Mouse (Mus musculus) Muller cell, postnatal 12 days (primary cell): ENCODE data around the gene B830017H08Rik.

Source experiments
- DNase-seq: peaks from one replicate; pipeline ENCODE4 v3.0.0-alpha.2; 2015; ENCODE audit errors: inconsistent ontology term

The B830017H08Rik gene

DNA sequence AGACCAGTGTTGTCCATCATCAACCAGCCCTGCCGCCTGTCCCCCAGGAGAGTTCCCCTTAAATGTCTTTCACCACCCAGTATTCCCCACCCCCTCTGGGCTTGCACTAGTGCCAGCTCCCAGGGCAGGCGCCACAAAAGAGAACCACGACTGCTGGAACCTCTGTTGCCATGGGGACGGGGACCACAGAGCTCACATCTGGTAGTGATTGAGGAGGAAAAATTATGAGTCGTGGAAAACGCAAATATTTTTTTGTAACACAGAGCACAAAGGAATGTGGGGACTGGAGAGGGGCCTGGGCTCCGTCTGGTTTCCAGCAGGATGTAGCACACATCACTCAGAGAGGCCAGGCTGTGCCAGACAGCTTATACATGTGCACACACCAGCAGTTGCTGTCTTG, 23.2 kb upstream of the B830017H08Rik start:
- DNase-seq = peak; percentile 87

DNA sequence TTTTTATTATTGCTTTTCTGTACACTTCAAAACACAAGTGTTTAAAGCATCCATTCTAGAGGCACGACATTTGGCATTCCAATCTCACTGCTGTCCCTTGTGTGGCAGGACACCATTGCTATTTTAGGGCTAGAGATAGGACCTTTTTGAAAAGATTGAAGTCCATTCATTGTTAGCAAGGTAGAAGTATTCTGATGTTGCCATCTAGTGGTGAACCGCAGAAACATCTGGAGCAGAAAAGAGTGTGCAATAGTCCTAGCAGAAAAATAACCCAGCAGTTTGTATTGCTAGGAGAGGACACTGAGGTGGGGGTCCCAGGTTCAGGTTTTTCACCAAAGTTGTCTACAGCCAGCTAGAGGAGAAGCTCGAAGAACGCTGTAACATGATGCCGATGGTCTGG, 20.8 kb upstream of the B830017H08Rik start:
- DNase-seq = peak; percentile 55

DNA sequence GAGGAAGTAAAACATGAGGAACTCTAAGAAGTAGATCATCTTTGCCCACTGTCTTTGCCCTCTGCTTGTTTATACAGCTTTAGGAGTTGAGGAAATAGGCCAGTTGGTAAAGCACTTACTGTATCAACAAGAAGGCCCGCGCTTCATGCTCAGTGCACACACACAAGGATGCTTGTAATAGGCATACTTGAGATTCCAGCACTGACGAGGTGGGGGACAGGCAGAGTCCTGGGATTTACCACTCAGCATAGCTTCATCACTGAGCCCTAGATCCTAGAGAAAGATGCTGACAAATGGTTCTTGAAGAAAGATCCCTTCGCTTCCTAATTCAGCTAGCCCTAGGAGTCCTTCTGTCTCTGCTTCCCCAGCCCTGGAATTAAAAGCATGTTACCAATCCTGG, 19.7 kb upstream of the B830017H08Rik start:
- peak; percentile 84 for DNase-seq

DNA sequence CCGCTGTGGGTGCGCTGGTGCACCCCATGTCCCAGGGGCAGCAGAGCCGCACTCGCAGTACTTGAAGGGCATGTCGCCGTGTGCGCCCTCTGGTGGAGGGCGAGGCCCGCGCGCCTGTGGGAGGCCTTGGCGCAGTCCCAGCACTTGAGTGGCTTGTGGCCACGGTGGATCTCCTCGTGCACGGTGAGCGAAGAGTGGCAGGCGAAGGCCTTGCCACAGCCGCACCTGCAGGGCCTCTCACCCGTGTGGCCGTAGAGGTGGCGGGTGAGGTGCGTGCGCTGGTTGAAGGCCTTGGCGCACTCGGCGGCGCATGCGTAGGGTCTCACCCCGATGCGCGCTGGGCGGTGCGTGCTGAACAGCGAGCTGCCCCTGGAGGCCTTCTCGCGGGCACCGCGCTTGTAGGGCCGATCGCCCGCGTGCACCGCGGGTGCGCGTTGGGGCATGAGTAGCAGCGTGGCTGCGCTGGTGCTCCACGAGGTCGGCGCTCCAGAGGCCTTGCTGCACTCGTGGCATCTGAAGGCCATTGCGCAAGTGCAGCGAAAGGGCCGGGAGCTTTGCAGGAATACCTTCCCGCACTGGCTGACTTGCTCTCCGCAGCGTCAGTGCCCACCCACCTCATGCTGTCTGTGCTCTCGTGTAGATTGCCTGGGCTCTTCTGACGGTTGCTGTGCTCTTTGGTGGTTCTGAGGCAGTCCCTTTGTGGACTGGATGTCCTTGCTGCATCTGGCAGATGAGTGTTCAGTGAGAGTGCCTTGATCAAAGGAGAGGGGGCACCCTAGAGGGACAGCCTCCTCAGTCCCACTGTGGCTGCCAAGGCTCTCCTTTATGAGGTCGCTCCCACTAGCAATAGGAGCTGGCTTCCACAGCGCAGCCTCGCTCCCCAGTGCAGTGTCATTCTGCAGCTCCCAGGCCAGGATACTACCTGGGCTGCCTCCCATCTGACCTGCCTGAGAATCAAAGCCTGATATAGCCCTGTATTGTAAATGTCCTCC, 17.2 kb upstream of the B830017H08Rik start:
- DNase-seq = peak; percentile 81

DNA sequence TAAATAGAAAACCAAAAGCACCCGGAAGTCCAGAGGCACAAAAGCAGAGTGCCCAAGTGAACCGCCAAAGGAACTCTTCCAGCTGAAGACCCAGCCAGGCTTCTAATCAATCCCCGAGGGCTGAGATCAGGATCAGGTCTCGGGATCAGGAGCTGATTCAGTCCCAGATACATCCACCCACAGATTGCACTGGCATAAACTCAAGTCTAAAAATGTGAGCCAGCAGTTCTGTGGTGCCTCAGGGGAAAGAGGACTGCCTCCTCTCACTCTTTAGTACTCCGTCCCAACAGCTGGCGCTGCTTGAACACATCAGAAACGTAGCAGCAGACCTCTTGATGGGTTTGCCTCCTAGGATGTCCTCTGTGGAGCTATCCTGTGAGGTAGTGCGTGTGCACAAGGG, 16.4 kb upstream of the B830017H08Rik start:
- no peak for DNase-seq

DNA sequence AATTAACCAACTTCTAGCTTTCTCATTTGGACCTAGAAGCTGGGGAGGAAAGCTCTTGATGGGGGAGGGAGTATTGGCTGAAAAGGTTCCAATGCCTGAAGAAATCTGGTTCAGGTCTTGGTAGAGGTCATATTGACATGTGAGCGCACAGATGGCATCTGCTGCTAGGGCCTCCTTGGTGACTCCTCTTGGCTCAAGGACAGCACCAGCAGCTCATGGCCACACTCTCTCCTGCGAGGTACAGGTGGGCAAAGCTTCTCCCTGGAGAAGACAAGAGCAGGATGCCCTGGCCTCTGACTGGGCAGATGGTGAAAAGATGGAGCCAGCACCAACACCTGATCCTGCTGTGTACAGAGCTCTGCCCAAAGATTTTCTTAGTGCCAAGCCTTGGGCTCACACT, 6.4 kb upstream of the B830017H08Rik start:
- no peak for DNase-seq

DNA sequence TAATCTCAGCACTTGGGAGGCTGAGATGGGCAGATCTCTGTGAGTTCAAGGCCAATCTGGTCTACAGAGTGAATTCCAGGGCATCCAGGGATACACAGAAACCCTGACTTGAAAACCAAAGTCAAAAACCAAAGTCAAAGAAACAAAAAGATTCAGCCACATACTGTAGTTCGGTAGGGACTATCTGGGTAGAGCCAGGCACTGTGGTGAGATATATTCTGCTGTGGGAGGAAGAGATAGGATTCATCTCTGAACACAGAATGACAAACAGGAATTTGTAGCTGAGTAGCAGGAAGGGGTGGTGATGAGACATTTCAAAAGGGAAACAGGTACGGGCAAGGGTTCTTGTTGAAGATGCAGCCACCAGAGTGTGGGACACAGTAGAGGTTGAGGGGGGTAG, 4.7 kb upstream of the B830017H08Rik start:
- DNase-seq = no peak

DNA sequence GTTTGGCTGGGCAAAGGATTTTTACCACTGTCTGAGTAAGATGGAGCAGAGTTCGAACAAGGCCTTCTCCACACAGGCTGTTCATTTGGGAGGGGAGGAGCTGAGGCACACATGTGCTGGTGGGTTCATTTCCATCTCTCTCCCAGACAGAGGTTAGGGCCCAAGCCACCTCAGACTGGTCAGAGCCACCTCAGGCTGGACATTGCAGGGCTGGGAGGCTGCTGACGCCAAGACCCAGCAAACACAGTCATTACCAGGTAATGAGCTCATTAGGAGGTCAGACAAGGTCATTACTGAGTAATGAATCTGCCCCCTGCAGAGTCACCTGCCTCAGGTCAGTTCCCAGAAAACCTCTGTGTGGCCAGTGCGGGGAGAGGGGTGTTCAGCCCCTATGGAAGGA, 4.1 kb upstream of the B830017H08Rik start:
- DNase-seq = no peak

DNA sequence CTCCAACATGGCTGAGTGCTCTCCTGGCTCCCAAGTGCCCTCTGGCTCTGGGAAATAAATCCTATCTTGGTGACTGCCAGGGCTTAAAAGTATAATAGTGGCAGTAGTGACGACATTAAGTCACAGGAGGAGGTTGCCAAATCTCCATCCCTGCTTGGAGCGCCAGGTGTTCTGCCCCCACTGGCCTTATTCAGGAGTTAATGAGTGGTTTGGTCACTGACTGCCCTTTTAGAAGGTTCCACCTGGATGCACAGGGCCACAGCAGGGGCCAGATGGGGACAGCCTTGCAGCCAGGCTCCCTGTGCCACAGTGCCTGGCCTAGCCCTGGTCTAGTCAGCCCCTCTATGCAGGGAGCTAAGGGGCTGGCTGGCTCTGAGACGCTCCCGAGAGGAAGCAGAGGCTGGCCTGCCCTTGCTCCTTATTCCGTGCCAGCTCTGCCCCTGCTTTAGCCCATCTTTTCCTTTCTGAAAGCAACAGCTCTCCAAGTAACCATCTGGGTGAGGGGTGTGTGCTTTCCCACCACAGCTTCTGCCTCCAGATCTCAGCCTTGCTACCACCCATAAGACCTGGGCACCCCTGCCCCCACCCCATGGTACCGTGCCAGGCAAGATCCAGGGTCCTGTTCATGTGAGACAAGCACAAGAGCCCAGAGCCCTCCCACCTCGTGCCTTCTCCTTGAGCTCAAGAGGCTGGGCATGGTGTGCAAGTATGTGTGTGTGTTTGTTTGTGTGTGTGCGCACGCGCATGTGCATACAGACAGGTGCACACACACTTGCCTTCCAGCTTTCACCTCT, 2.3 kb upstream of the B830017H08Rik start:
- no peak for DNase-seq

DNA sequence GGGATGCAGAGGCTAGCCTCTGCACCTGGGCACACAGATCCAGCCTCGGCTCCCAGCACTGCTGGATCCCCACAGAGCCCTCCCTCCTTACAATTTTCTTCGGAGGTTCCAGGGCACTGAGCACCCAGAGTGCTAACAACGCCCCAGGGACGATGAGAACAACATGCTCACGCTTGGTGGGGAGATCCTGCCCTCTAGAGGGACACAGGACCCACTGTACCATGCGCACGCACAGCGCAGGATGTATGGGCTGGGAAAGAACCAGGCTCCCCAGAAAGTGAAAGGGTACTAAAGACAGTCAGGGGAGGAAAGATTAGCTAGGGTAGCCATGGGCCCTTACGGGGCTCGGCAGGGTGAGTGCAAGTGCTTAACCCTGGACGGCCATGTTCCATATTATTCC, 1.1 kb upstream of the B830017H08Rik start:
- no peak for DNase-seq

DNA sequence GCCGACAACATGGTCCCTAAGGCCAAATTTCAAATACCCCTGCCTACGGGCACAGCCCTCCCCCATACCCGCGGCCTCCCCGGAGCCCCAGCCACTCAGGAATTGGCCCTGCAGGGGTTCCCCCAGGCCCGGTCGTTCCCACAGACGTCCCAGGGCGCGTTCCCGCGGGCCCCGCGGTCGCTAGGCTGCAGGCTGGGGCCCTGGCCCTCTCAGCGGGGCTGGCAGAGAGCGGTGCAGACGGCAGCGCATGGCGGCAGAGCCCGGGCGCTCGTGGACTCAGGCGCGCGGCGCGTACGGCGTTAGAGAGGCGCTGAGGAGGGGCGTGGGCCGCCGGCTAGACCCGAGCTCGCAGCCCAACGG, 380 bp downstream of the B830017H08Rik start:
- DNase-seq = peak; percentile 39

DNA sequence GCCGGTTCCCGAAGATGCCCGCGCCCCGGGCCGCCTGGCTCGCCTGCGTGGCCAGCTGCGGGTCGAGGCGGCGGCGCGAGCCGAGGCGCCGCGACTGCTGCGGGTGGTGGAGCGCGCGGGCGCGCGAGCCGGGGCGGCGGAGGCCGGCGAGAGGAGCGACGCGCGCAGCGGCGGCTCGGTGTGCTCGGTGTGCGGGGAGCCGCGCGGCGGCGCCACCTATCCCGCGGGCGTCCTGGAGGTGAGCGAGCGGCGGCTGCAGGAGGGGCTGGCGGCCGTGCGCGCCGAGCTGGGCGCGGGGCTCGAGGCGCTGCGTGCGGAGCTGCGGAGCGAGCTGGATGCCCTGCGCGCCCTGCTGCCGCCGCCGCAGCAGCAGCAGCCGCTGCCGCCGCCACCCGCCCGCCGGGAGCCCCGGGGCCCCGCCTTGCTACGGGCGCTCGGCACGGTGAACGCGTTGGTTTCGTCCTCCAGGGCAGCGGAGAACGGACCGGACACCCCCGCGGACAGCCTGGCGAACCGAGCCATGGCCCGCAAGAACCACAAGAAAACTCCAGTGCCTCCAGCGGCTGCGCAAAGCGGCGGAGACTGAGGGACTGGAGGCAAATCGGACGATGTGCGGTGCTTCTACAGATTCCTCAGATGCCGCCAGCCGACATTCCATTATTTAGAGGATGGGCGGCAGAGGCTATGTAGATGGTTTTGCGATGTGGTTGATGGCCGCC, 919 bp downstream of the B830017H08Rik start:
- peak; percentile 59 for DNase-seq

DNA sequence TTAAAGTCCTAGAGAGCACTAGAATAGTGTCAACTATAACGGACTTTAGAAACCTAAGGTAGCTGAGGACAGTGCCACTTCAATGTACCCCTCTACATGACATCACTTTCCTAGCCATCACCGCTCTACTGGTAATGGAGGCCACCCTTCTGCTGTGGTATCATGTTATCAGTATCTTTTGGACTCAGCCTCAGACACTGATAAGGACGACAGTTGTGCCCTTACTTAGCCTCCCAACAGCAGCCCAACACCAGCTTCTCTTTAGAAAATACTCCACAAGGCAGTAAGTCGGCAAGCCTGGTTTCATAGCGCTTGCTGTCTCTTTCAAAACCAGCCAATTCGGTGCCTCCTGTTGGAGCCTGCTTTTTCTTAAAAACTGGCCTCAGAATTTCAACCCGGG, 1.6 kb downstream of the B830017H08Rik start:
- no peak for DNase-seq

DNA sequence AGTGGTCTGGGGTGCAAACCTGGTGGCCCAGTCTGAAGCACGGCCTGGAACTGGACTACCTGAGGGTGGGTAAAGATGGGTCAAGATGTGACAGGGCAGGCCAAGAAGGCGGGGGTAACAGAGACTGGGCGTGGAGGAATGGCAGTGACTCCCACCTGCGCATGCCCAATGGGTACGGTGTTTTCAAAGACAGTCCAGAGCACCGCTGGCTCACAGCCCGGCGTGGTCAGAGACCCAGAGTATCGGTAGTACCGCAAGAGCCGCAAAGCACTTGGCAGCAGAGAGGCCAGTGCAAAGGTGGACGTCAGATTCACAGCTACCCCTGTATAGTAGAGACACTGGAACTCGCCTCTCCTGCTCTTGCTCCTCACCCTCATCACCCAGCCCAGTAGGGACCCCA, 2.6 kb downstream of the B830017H08Rik start:
- DNase-seq = no peak

DNA sequence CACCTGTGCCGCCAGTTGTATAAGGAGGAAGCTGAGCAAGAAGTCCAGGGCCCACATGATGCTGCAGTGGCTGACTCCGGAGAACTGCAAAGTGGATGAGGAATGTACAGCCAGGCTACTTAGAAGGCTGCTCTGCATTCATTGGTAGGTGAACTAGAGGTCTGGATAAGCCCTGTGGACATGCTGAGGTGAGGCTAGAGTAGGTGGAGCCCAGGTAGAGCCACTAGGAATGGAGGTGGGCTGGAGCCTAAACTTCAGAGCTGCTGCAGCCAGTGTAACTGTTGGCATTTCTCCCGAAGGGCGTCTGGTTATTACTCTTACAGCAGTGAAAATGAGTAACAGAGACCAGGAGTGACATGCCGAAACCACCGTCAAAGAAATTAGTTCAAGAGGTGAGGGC, 5.1 kb downstream of the B830017H08Rik start, which contains the start of gene Car15:
Gene Car15 (minus strand): TSS at position 314 of the 400 bp plus-strand sequence.
- DNase-seq = no peak

DNA sequence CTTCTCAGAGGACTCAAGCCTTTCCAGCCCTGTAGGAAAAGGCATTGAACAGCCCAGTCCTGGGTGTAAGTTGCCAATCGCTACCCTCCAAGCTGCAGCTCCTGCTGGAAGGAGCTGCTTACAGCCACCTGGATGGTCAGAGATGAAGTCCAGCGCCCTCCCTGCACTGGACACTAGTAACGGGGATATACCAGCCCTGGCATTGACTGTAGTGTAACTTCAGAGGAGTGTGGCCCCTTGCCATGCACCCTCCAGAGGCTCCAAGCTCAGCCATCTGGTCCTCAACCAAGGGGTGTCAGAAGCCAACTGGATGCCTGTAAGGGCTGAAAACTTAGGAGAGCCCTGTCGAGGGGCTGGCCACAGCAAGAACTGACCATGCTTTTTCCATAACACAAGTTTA, 7.1 kb downstream of the B830017H08Rik start:
- no peak for DNase-seq

DNA sequence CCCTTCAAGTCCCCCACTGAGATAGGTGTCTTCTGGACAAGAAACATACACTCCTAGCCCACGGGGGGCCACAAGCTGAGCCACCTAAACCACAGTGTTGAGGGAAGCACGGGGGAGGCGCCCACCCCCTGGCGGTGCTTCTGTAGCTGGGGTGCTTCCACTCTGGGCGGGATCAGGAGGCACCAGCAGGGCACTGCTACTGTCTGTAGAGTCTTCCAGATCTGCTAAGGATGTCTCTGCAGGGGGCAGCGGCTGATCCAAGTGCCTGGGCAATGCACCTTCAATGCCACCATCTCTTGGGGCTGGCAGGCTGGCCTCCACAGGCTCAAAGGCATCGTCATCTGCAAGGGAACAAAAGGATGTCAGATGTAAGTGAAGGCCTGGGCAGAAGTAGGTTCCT, 9.5 kb downstream of the B830017H08Rik start:
- no peak for DNase-seq

DNA sequence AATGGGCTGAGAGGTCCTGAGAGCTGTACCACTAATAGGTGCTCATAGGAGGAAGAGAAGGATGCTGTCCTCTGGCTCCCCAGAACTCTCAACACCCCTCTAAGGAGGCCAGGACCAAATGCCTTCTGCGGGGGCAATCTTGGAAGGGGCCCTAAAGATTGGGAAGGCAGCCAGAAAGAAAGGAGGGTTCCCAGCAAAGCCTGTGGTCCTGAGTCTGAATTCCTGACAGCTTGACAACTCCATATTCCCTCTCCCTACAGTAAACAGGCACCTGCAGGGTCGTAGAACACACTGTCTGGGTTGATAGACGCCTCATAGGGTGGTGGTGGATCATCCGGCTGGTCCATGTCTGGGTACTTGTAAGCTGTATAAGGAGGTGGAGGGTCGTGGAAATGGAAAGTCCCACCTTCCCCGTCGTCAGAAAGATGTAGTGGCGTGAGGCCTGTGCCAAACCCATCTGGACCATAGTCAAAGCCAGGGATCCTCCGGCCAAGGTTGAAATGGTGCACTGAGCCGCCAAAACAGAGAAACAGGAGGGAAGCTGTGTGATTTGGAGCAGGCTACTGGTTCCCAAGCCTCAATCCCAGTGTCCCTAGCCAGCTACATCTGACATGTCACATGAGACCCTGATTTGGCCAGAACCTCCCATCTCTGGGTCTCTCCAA, 10.9 kb downstream of the B830017H08Rik start:
- no peak for DNase-seq

DNA sequence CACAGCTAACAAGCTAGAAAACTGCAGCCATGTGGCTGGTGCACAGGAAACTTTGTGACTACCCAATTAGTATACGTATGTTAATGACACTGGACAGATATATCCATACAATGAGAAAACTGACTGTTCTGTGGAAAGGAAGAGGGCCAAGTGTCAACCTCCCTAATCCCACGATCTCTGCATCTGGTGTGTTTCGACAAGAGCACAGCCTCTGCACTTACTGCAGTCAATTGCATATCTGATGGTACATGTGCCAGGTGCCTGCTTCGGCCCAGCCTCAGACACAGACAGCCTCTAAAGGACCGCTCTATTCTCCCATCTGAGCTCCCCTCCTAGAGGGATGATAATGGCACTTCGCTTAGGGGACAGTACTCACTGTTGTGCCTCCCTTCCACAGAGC, 15.5 kb downstream of the B830017H08Rik start:
- DNase-seq = no peak

DNA sequence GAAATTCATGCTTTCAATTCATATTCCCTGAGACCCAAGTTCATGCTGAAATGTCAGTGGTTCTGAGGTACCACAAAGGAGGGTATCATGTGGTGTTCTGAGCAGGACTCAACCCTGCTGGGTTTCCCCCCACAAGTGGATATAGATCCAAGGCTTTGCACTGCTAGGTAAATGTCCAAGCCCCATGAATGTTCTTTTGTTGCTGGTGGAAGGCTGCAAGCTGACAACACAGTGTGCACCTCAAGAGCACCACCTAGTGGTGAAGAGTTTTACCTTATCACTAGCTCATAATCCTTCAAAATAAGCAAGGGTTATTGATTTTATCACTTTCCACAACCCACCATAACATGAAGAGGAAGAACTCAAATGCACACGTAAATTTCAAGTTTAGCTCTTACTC, 16.0 kb downstream of the B830017H08Rik start:
- DNase-seq = peak; percentile 22

DNA sequence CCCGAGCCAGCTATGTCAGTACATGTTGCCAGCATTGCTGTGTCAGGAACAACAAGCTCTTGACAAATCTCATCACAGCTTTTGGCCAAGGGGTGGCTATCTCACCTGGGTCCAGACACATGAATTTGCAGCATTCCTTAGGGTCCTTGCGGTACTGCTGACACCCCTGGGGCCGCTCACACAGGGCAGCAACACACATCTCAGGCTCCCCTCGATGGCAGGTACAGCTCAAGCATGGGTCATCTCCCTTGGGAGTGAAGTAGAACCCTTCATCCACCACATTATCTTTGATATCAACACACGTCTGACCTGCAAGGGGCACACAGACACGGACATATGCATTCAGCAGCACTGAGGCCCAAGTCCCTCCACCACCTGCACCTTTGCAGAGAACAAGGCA, 16.6 kb downstream of the B830017H08Rik start:
- DNase-seq = no peak

DNA sequence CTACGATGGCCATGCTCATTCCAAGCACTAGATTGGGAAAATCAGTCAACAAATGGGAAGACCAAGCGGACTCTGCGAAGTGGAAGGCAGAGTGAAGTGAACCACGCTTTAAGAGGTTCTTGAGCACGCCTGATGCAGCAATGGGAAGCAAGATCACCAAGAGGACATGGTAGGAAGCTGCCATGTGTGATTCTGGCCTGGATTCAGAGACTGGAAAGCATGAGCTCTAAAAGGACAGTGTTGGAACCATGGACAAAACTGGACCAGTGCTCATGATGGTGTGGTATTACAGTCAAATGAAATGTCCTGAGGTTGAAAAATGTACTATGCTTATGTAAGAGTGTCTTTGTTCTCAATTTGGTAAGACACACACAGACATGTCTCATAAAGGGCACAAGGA, 18.4 kb downstream of the B830017H08Rik start:
- DNase-seq = no peak
